Mouse (Mus musculus) erythroblast, embryonic 14.5 days (primary cell): ENCODE measurements around the gene Filip1l. TPM values are rescaled to one million over a fixed set of nuclear protein-coding genes. Genes with fewer than 3 reads are reported as not detected.

Experiments used
- H3K27me3 ChIP-seq: 2 replicates; pipeline ENCODE4 v1.6.1; 2012; ENCODE audit warnings: inconsistent platforms; ENCODE audit not compliant: control insufficient read depth
- H3K36me3 ChIP-seq: 2 replicates; pipeline ENCODE4 v1.6.1; 2012; ENCODE audit warnings: mild to moderate bottlenecking, inconsistent platforms; ENCODE audit not compliant: control insufficient read depth
- H3K4me1 ChIP-seq: 2 replicates; pipeline ENCODE4 v1.6.1; 2012; ENCODE audit warnings: inconsistent platforms; ENCODE audit not compliant: control insufficient read depth
- H3K4me3 ChIP-seq: replicated peaks from 2 replicates; pipeline ENCODE3; 2012; ENCODE audit warnings: moderate library complexity, mild to moderate bottlenecking, inconsistent platforms
- H3K9me3 ChIP-seq: 2 replicates; pipeline ENCODE4 v1.6.1; 2012; ENCODE audit warnings: low read length, inconsistent platforms, mixed read lengths; ENCODE audit not compliant: control insufficient read depth
- GATA1 ChIP-seq: IDR thresholded peaks from 2 replicates; pipeline ENCODE4 v1.6.1; 2012; ENCODE audit warnings: low read length, inconsistent platforms, mixed read lengths
- TAL1 ChIP-seq: IDR thresholded peaks from 3 replicates; pipeline ENCODE4 v1.6.1; 2012; ENCODE audit warnings: low read length, inconsistent platforms, mixed read lengths
- polyA plus RNA-seq: library from polyadenylated mRNA; stranded (reverse); fragments of >175 nt; gene quantifications from 2 replicates; pipeline ENCODE4 v1.2.3, GENCODE M21; 2012

The Filip1l gene
- polyA plus RNA-seq, 1 experiment, result not detected

DNA sequence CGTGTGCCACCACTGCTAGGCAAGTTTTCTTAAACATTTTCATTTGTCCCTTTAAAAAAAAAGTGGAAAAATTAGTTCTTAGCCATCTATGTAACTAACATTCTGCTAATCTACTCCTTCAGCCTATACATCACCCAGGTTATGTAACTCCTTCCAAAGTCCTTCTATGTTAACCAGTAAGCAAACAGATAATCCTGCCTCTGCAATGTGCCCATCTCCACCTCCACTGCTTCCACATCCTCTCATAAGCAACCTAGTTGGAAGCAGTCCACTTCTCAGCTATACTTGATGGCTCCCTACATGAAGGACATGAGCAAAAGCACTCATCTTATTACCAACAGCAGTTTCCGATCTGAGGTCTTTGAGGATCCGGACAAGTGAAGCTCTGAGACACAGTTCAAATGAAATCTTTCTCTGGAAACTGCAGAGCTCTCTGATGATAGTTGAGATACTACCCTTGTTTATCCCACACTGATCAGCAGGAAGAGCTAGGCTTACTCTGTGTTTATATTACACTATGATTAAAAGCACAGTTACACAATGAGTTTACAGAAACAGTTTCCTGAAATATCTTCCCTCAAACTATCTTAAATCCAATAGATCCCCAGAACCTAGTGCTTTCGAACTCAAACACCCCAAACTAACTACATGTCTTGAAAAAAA lies 244.5 kb downstream of the Filip1l start:
- H3K36me3 ChIP-seq, result no peaks in the 10 kb centered on the region
- H3K27me3 ChIP-seq, result no peaks in the 10 kb centered on the region
- no peaks in the 10 kb centered on the region for H3K4me1 ChIP-seq
- TF ChIP-seq TAL1 (no peak), GATA1 (no peak)
- H3K9me3 ChIP-seq, result no peaks in the 10 kb centered on the region
- no peak overlapping the region for H3K4me3 ChIP-seq

DNA sequence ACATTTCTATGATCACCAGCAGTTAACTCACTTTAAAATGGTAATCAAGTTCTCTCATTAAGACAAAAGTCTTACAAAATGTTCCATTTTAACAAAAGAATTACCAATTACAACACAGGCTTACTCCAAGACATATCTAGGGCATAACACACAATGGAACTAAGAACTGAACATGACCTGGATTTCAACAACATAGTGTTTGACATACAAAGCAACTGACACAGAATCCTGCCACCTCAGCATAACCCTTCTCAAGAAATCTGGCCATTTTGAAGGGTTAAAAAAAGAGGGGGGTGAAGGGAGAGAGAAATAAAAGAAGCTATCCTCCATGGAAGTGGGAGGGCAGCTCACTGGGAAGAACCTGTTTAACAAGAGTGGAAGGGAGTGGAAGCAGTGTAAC lies 248.1 kb downstream of the Filip1l start:
- Histone ChIP-seq H3K4me1 (peaks cover 10% of the 10 kb centered on the region), H3K27me3 (no peaks in the 10 kb centered on the region), H3K36me3 (no peaks in the 10 kb centered on the region), H3K4me3 (no peak overlapping the region), H3K9me3 (no peaks in the 10 kb centered on the region)
- TF ChIP-seq GATA1 (no peak), TAL1 (no peak)

DNA sequence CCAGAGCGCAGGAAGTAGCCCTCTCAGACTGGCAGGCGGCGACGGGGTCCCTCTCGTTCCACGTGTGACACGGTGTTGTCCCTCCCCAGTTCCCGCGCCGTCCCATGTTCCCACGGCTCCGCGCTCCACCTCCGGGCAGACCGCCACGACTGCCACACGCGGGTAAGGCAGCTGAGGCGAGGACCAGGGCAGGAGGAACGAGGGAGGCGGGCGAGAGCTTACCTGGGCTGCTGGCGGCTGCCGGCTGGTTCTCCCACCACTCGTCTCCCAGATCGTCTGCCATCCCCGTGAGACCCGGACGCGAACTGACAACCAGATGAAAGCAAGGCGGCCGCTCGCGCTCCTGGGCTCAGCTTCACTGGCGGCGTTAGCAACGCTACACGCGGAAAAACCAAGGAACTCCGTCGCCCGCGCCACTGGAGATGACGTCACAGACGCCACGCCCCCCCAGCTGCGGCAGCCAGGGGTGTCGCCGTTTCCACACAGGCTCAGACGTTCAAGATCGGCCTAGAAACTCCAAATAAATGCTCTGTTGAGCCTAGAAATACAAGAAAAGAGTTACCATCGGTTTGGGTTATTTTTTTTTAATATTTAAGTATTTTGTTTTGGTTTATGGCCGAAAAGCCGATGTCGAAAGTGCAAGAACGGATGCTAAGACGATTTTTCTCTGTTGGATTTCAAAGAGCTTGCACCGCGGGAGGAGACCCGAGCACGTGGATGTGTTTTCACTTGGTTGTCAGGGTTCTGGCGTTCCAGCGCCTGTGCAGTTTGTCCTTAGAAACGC lies 253.7 kb downstream of the Filip1l start, which contains the start of gene Cmss1:
Gene Cmss1 (minus strand): TSS at position 421 of the 784 bp plus-strand sequence.
- Histone ChIP-seq H3K36me3 (no peaks in the 10 kb centered on the region), H3K4me3 (peak within 1 kb of the TSS; percentile 93), H3K27me3 (no peaks in the 10 kb centered on the region), H3K9me3 (no peaks in the 10 kb centered on the region), H3K4me1 (peaks cover 25% of the 10 kb centered on the region)
- TF ChIP-seq GATA1 (no peak), TAL1 (no peak)

DNA sequence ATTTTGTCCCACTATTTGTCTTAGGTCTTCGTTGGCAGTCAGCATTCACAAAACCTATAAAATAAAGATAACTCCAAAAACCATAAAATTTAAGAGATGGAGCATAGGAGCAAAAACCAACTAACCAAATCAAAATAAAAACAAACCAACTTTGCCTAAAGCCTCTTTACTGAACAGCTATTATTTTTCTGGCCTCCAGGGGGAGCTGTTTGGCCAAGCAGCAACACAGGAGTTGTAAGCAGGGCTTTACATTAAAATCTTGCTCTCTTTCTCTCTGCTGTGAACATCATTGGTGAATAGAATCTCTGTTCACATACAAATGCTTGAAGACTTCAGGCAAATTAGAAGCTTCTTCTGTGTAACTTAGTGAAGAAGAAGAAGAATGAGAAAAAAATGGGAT lies 258.9 kb downstream of the Filip1l start:
- Histone ChIP-seq H3K27me3 (no peaks in the 10 kb centered on the region; the same call in 1 of the 2 replicates), H3K36me3 (no peaks in the 10 kb centered on the region), H3K4me3 (no peak overlapping the region), H3K9me3 (no peaks in the 10 kb centered on the region), H3K4me1 (peaks cover 7% of the 10 kb centered on the region)
- no peak for TF ChIP-seq TAL1
- no peak for TF ChIP-seq GATA1

Other genes with a start within 250 kb of the Filip1l start
- 0.73 and 0.90 TPM in 2 replicates for gene Tomm70a, start 231.4 kb upstream of the Filip1l start, polyA plus RNA-seq
- 0.10 and 0.23 TPM in 2 replicates for gene Nit2, start 185.8 kb upstream of the Filip1l start, polyA plus RNA-seq
- 0.06 and 0.07 TPM in 2 replicates for gene Tbc1d23, start 121.6 kb upstream of the Filip1l start, polyA plus RNA-seq
- gene Tmem30c, start 60.2 kb upstream of the Filip1l start, polyA plus RNA-seq, result not detected in 2 replicates